Mouse (Mus musculus): ENCODE measurements at regions not wholly inside any gene's neighbourhood (a gene's known extent, or its start where the extent isn't known, plus 50 kb on each side); places are given as distances from the start of the nearest gene placed in this dataset.

GRCm38 (mm10) chr7:138719608-138720007 is 126.3 kb upstream of the Ppp2r2d start:
- no peak for TF ChIP-seq CHD2 (IDR thresholded peaks at IDR 0.05; ENCODE audit: low read depth, low read length)
- no peak for TF ChIP-seq MAFK (IDR thresholded peaks at IDR 0.05; ENCODE audit: insufficient read depth, low read depth, low read length)
- no peak for TF ChIP-seq ZC3H11A (IDR thresholded peaks at IDR 0.05; ENCODE audit: borderline replicate concordance, low read depth, low read length)
